Mouse (Mus musculus): ENCODE data around the gene Apc2. TPM values are rescaled to one million over a fixed set of nuclear protein-coding genes. Genes with fewer than 3 reads are reported as not detected.

Gene Apc2
- polyA plus RNA-seq, 1 experiment from 2014 or later = 1.6 TPM

DNA sequence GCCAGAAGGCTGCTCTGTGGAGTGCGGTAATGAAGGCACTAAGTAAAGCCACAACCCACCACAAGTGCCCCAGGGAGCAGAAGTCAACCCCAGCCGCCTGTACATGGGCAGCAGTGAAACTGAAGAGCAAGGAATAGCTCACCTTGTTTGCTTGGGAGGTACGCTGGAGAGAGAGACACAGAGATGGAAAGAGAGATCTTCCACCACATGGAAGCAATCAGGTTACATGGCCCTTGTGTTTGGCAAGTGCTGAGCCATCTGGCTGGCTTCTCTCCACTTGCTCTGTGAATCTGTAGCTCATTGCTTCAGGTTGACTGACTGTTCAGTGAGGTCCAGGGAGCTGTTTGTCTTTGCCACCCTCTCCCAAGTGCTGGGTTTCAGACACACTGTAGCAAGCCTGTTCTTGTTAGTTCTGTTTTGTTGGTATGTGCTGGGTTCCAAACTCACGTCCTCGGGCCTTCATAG is 36.8 kb downstream of the Apc2 start:
- H3K27me3 ChIP-seq (replicated peaks; ENCODE audit: control insufficient read depth, insufficient read depth, low read length) = no peaks in the 10 kb centered on the region
- H3K4me1 ChIP-seq (replicated peaks; ENCODE audit: control insufficient read depth, insufficient read depth, low read length) = no peaks in the 10 kb centered on the region; the same call in 1 of the 2 replicates
- peak overlapping the region; percentile 82 for H3K27ac ChIP-seq (ENCODE audit: low read depth, low read length)
- H3K9me3 ChIP-seq (ENCODE audit: control insufficient read depth) = no peaks in the 10 kb centered on the region
- no peak for ATAC-seq
- H3K36me3 ChIP-seq (ENCODE audit: control insufficient read depth, insufficient read depth) = peaks cover 22% of the 10 kb centered on the region
- TF ChIP-seq CTCF (IDR thresholded peaks at IDR 0.05; ENCODE audit: low read depth) = no peak
- H3K4me3 ChIP-seq (ENCODE audit: low read depth, low read length) = no peak overlapping the region
- WGBS = 52% methylated on average over 5 of the region's 5 CpGs
- peak overlapping the region; percentile 81 for H3K4me2 ChIP-seq (replicated peaks; ENCODE audit: low read depth)
- peak overlapping the region; percentile 26; the same call in 1 of the 2 replicates for H3K9ac ChIP-seq (ENCODE audit: low read depth, low read length)

DNA sequence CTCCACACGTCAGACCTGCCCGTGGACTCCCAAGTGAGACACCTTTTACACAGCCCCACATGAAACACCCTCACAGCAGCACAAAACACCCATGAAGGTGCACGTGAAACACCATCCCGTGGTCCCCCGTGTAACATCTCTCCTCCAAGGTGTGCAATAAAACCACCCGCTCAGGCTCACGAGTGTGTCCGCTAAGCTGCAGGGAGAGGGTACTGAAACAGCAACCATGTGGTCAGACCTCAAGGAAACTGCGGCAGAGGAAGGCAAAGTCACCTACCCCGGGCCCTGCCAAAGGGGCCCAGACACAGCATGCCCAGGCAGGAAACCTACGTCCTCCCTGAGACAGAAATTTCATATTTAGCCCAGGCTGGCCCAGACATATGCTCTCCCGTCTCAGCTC is 40.5 kb downstream of the Apc2 start:
- no peaks in the 10 kb centered on the region for H3K9me3 ChIP-seq (ENCODE audit: control insufficient read depth)
- H3K27me3 ChIP-seq (replicated peaks; ENCODE audit: control insufficient read depth, insufficient read depth, low read length) = peaks cover 4% of the 10 kb centered on the region; the same call in 1 of the 2 replicates
- no peak for ATAC-seq
- no peak overlapping the region for H3K4me2 ChIP-seq (replicated peaks; ENCODE audit: low read depth)
- 0 out of 2 replicates have a peak, but pooled peaks cover 9% of the 10 kb centered on the region for H3K4me1 ChIP-seq (replicated peaks; ENCODE audit: control insufficient read depth, insufficient read depth, low read length)
- no peak overlapping the region for H3K4me3 ChIP-seq (ENCODE audit: low read depth, low read length)
- no peak for TF ChIP-seq CTCF (IDR thresholded peaks at IDR 0.05; ENCODE audit: low read depth)
- peaks cover 22% of the 10 kb centered on the region for H3K36me3 ChIP-seq (ENCODE audit: control insufficient read depth, insufficient read depth)
- no peak overlapping the region for H3K9ac ChIP-seq (ENCODE audit: low read depth, low read length)
- no peak overlapping the region for H3K27ac ChIP-seq (ENCODE audit: low read depth, low read length)
- WGBS = 80% methylated on average over 12 of the region's 12 CpGs

DNA sequence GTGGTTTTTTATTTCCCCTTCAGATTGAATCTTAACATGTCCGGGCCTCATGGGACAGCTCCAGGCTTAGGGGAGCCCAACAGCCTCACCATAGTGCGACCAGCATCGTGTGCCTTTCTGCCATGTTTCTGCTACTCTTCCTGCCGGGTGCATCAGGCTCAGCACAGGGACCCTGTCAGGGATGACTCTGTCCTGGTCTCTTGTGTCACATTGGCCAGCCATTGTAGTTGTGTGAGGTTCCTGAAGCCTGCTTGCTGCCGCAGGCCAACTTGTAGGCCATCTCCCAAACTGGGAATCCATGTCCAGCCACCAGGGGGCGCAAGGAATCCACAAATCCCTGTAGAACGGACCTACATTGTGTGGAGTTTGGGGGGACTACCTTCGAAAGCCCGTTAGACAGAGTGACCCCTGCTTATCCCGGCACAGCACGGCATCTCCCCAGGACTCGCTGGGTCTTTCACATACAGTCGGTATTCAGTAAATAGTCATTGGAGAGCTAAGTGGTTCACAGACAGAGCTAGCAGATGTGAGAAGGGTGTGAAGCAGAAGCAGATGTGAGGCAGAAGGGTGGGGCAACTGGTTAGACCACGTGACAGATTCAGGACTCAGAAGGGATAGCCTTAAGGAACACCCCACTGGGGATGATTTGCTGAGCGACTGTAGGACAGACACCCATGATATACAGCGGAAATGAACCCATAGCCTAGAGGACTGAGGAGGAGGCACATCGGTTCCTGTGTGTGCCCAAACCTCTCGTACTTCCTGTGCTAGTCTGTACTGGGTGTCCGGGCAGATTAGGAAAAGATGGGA is 44.4 kb downstream of the Apc2 start:
- peaks cover 13% of the 10 kb centered on the region for H3K36me3 ChIP-seq (ENCODE audit: control insufficient read depth, insufficient read depth)
- ATAC-seq = 0 out of 2 replicates have a peak, but pooled peaks have one; percentile 15
- H3K9ac ChIP-seq (ENCODE audit: low read depth, low read length) = no peak overlapping the region
- no peak overlapping the region for H3K27ac ChIP-seq (ENCODE audit: low read depth, low read length)
- WGBS = 21% methylated on average over 19 of the region's 19 CpGs
- no peak overlapping the region for H3K4me3 ChIP-seq (ENCODE audit: low read depth, low read length)
- H3K4me1 ChIP-seq (replicated peaks; ENCODE audit: control insufficient read depth, insufficient read depth, low read length) = peaks cover 20% of the 10 kb centered on the region
- no peaks in the 10 kb centered on the region for H3K9me3 ChIP-seq (ENCODE audit: control insufficient read depth)
- peaks cover 19% of the 10 kb centered on the region for H3K27me3 ChIP-seq (replicated peaks; ENCODE audit: control insufficient read depth, insufficient read depth, low read length)
- peak; percentile 95 for TF ChIP-seq CTCF (IDR thresholded peaks at IDR 0.05; ENCODE audit: low read depth)
- H3K4me2 ChIP-seq (replicated peaks; ENCODE audit: low read depth) = 0 out of 2 replicates have a peak overlapping the region, but pooled peaks have one; percentile 6

DNA sequence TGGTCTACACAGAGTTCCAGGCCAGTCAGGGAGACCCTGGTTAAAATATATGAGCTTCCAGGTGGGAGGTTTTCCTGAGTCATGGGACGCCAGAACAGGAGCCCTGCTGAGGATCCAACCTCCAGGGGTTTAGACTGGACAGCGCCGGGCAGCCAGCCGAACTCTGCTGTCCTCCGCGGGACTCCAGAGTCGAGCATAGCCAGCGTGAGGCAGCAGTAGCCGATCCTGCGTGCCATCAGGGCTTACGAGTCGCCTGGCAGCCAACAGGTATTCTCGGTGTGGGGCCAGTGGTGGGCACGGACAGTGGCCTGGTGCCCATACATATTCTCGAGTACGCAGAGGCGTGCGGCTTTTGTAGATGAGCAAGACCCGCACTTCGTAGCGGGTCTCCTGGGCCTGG is 45.2 kb downstream of the Apc2 start:
- Histone ChIP-seq H3K4me3 (ENCODE audit: low read depth, low read length) (no peak overlapping the region), H3K36me3 (ENCODE audit: control insufficient read depth, insufficient read depth) (peaks cover 4% of the 10 kb centered on the region; the same call in 1 of the 2 replicates), H3K4me1 (replicated peaks; ENCODE audit: control insufficient read depth, insufficient read depth, low read length) (peaks cover 20% of the 10 kb centered on the region), H3K9ac (ENCODE audit: low read depth, low read length) (no peak overlapping the region), H3K27ac (ENCODE audit: low read depth, low read length) (no peak overlapping the region), H3K27me3 (replicated peaks; ENCODE audit: control insufficient read depth, insufficient read depth, low read length) (peaks cover 19% of the 10 kb centered on the region), H3K9me3 (ENCODE audit: control insufficient read depth) (no peaks in the 10 kb centered on the region), H3K4me2 (replicated peaks; ENCODE audit: low read depth) (no peak overlapping the region; the same call in 1 of the 2 replicates)
- 53% methylated on average over 21 of the region's 21 CpGs for WGBS
- TF ChIP-seq CTCF (IDR thresholded peaks at IDR 0.05; ENCODE audit: low read depth) = no peak
- ATAC-seq = no peak

DNA sequence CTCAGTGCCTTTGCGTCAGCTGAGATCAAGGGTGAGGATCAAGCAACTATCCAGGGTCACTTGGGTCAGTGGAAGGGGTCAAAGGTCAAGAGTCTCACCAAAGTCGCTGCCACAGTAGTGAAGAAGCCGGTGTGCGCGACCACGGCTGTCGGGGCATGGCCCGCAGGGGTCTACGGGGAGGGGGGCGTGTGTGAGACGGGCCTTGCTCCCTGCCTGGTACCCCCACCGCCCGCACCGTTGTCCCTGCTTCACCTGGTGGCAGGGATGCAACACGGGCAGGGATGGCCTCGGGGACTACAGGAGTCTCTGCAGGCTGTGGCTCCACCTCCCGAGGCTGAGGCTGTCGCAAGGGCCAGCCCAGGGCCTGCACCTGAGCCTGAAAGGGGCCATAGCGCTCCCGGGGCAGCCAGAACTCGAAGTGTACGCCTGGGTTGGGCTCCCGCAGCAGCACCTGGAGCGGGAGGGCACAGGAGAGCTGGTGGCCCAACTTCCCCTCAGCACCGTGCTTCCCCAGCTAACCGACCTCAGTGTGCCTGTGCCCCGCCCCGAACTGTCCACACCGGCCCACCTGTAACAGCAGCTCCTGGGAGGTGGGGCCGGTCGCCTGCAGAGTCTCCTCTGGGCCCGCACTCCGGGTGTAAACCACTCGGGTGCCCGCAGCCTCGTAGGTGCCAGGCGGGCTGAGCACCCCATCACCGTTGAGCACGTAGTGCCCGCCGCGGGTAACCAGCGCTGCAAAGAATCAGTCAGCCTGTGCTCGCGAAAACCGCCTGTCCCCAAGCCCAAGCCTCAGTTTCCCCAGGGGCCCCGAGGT is 45.9 kb downstream of the Apc2 start:
- TF ChIP-seq CTCF (IDR thresholded peaks at IDR 0.05; ENCODE audit: low read depth) = no peak
- no peak overlapping the region for H3K27ac ChIP-seq (ENCODE audit: low read depth, low read length)
- H3K9me3 ChIP-seq (ENCODE audit: control insufficient read depth) = no peaks in the 10 kb centered on the region
- peaks cover 19% of the 10 kb centered on the region for H3K27me3 ChIP-seq (replicated peaks; ENCODE audit: control insufficient read depth, insufficient read depth, low read length)
- H3K4me1 ChIP-seq (replicated peaks; ENCODE audit: control insufficient read depth, insufficient read depth, low read length) = peaks cover 20% of the 10 kb centered on the region
- ATAC-seq = no peak
- peaks cover 3% of the 10 kb centered on the region; the same call in 1 of the 2 replicates for H3K36me3 ChIP-seq (ENCODE audit: control insufficient read depth, insufficient read depth)
- peak overlapping the region; percentile 27 for H3K4me3 ChIP-seq (ENCODE audit: low read depth, low read length)
- peak overlapping the region; percentile 61 for H3K4me2 ChIP-seq (replicated peaks; ENCODE audit: low read depth)
- WGBS = 10% methylated on average over 46 of the region's 47 CpGs
- H3K9ac ChIP-seq (ENCODE audit: low read depth, low read length) = no peak overlapping the region

DNA sequence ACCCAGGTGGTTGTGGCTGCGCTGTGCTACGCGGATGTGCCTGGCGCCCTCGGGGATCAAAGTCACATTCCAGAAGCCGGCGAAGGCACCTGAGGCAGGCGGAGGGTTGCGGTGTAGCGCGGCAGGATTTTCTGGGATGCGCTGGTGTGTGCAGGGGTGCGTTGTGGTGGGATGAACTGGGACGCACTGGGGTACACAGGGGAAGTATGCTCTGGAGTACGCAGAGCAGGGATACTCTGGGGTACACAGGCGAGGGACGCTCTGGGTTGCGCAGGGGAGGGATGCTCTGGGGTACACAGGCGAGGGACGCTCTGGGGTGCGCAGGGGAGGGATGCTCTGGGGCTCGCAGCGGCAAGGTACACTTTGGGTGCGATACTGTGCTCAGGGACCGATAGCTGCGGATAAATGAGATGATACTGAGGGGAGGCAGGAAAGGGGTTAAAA is 46.5 kb downstream of the Apc2 start:
- peaks cover 20% of the 10 kb centered on the region for H3K4me1 ChIP-seq (replicated peaks; ENCODE audit: control insufficient read depth, insufficient read depth, low read length)
- no peaks in the 10 kb centered on the region for H3K9me3 ChIP-seq (ENCODE audit: control insufficient read depth)
- ATAC-seq = no peak
- 0 out of 2 replicates have a peak overlapping the region, but pooled peaks have one; percentile 23 for H3K9ac ChIP-seq (ENCODE audit: low read depth, low read length)
- H3K36me3 ChIP-seq (ENCODE audit: control insufficient read depth, insufficient read depth) = peaks cover 3% of the 10 kb centered on the region; the same call in 1 of the 2 replicates
- H3K4me3 ChIP-seq (ENCODE audit: low read depth, low read length) = peak overlapping the region; percentile 27
- peak overlapping the region; percentile 61 for H3K4me2 ChIP-seq (replicated peaks; ENCODE audit: low read depth)
- H3K27ac ChIP-seq (ENCODE audit: low read depth, low read length) = no peak overlapping the region
- H3K27me3 ChIP-seq (replicated peaks; ENCODE audit: control insufficient read depth, insufficient read depth, low read length) = peaks cover 19% of the 10 kb centered on the region
- WGBS = 4% methylated on average over 26 of the region's 26 CpGs
- TF ChIP-seq CTCF (IDR thresholded peaks at IDR 0.05; ENCODE audit: low read depth) = no peak

Measured in intestine, postnatal 0 days (tissue).